Mouse (Mus musculus): ENCODE results near the gene Efl1. TPM values are rescaled to one million over a fixed set of nuclear protein-coding genes. Genes with fewer than 3 reads are reported as not detected.
A peak's percentile ranks its signal among the peaks of the same experiment; 100 is the strongest.

Gene Efl1
- 10.3 and 11.9 TPM in 2 replicates for polyA plus RNA-seq (2012; ENCODE audit: insufficient read depth, insufficient read length, missing spikeins)

DNA sequence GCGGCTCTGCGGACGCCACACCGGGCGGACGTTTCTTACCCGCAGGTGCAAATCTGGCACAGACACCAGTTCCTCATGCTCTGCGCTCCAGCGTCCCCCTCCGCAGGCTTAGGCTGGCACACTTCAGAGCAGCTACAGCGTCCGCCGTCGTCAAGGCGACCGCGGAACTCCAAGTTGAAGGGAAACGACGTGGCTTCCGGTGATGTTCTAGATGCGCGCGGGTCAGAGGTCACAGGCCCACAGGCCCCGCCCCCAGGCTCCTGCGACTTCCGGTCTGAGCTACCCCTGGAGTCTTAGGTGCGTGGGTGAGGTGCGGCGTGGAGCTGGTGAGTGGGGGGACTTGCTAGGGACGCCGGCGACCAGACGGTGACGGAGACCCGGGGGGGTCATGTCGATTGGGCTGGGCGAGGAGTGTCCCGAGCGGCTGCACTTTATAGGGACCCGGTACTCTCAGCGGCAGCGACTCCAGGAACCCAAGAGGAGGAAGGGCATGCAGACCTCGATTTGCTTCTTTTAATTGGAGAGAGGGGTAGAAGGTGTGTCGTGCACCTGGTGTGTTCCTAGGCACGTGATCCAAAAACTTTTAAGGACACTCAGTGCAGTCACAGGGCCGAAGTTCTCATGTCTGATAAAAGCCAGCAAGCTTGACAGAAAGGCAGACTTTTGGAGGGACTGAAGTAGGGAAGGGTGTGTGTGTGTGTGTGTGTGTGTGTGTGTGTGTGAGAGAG is at the start of gene Efl1, which contains the start of gene Saxo2:
Gene Efl1 (plus strand): TSS at position 262 of the 728 bp plus-strand sequence.
Gene Saxo2 (minus strand): TSS at position 176 of the 728 bp plus-strand sequence.
- Histone ChIP-seq H3K4me3 (ENCODE audit: insufficient read depth, low read length) (peak within 1 kb of the TSS; percentile 86), H3K27ac (ENCODE audit: insufficient read depth, low read depth, low read length) (0 out of 2 replicates have a peak within 1 kb of the TSS, but pooled peaks have one; percentile 8), H3K4me1 (ENCODE audit: control insufficient read depth, insufficient read depth, low read length) (peaks cover 10% of the 10 kb centered on the region)
- no peak for TF ChIP-seq CTCF (IDR thresholded peaks at IDR 0.05; ENCODE audit: low read depth, low read length)
- TF ChIP-seq POLR2A (IDR thresholded peaks at IDR 0.05; ENCODE audit: borderline replicate concordance, low read depth, low read length): no peak

DNA sequence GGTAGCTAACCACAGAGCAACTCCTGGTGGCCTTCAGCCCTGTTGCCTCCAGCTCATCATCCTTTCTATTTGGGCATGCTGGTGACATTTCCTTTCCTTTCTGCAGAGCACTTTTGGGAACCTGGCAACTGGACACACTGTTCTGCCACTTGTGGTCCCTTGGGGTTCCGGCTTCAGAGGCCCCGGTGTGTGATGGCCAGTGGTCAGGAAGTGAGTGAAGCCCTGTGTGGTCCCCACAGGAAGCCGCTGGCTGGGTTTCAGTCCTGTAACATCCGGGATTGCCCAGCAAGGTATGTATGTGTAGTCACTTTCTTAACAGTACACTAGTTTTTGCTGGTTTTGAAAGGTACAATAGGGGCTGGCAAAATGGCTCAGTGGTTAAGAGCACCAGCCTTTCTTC is 46.4 kb upstream of the Efl1 start:
- H3K27ac ChIP-seq (ENCODE audit: insufficient read depth, low read depth, low read length): no peak overlapping the region
- H3K4me3 ChIP-seq (ENCODE audit: insufficient read depth, low read length): no peak overlapping the region
- H3K4me1 ChIP-seq (ENCODE audit: control insufficient read depth, insufficient read depth, low read length): no peaks in the 10 kb centered on the region
- TF ChIP-seq CTCF (IDR thresholded peaks at IDR 0.05; ENCODE audit: low read depth, low read length) (no peak), POLR2A (IDR thresholded peaks at IDR 0.05; ENCODE audit: borderline replicate concordance, low read depth, low read length) (no peak)

DNA sequence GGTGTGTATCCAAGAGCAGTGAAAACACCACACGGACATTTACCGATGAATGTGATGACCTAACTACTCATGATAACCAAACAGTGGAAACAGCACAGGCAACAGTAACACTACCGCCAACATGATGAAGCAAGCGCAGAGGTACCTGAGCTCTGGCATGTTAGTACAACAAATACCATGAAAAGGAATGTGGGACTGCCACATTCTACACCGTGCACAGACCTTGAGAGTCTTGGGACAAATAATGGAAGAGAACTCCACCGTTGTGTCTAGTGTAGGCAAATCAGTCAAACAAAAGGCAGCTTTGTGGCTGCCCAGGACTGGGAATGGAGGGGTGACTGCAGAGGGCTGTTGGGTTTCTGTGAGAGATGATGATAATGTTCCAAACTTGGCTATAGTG is 43.0 kb upstream of the Efl1 start:
- TF ChIP-seq POLR2A (IDR thresholded peaks at IDR 0.05; ENCODE audit: borderline replicate concordance, low read depth, low read length) (no peak), CTCF (IDR thresholded peaks at IDR 0.05; ENCODE audit: low read depth, low read length) (no peak)
- H3K27ac ChIP-seq (ENCODE audit: insufficient read depth, low read depth, low read length): no peak overlapping the region
- H3K4me3 ChIP-seq (ENCODE audit: insufficient read depth, low read length): no peak overlapping the region
- H3K4me1 ChIP-seq (ENCODE audit: control insufficient read depth, insufficient read depth, low read length): no peaks in the 10 kb centered on the region

DNA sequence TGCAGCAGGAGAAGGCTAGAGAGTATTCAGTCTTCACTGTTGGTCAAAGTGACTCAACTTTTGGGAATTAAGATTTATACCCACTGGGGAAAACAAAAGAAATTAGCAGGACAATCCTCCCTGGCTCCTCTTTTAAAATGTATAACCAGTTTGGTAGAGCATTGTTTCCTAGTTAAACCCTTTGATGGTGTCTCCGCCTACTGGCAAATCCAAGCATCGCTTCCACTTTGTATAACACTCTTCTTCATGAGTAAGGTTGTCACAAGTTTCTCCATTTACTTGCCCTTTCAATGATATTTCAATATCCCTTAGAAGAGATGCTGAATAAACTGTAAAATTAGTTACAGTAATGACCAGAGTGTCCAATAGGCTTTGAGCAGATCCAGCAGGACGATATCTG is 38.8 kb upstream of the Efl1 start:
- Histone ChIP-seq H3K4me3 (ENCODE audit: insufficient read depth, low read length) (no peak overlapping the region), H3K4me1 (ENCODE audit: control insufficient read depth, insufficient read depth, low read length) (no peaks in the 10 kb centered on the region), H3K27ac (ENCODE audit: insufficient read depth, low read depth, low read length) (no peak overlapping the region)
- TF ChIP-seq POLR2A (IDR thresholded peaks at IDR 0.05; ENCODE audit: borderline replicate concordance, low read depth, low read length): no peak
- no peak for TF ChIP-seq CTCF (IDR thresholded peaks at IDR 0.05; ENCODE audit: low read depth, low read length)

DNA sequence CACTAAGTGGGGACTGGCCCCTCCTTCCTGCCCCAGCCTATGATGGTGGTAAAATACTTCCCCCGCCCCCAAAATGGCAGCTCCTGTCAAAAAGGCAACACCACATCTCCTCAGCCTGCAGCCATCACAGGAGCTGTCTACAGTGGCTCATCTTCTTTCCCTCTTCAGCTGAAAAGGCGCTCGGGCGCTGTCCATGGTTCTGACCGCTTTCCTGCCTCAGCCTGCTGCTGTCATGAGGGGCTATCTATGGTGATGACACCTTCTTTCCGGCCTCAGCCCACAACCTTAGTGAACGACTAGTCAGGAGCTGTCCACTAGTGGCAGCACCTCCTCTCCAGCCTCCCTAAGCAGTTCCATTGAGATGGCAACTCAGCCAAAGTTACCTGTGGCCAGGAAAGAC is 23.1 kb upstream of the Efl1 start:
- TF ChIP-seq CTCF (IDR thresholded peaks at IDR 0.05; ENCODE audit: low read depth, low read length): no peak

DNA sequence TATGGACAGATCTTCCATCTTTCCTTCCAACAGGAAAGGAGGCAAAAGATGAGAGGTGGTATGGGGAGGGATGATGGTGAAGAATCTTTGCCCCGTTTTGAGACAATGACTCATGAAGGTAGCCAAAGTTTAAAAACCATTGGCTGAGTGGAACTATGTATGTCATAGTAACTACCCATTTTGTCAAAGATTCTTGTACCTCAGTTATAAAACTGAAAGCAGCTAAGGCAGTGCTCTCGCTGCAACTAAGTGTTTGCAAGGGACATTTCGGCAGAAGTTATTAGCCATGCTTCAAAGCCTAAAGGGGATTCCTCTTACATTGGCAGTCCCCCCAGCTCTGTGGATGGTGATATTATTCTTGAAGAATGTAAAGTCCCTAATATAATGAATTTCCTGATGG is 1.2 kb upstream of the Efl1 start:
- no peak overlapping the region for H3K4me3 ChIP-seq (ENCODE audit: insufficient read depth, low read length)
- TF ChIP-seq POLR2A (IDR thresholded peaks at IDR 0.05; ENCODE audit: borderline replicate concordance, low read depth, low read length): no peak
- no peak overlapping the region for H3K27ac ChIP-seq (ENCODE audit: insufficient read depth, low read depth, low read length)
- peaks cover 9% of the 10 kb centered on the region for H3K4me1 ChIP-seq (ENCODE audit: control insufficient read depth, insufficient read depth, low read length)

More for the DNA sequence above, 23.1 kb upstream of the Efl1 start:
- Histone ChIP-seq H3K27ac (ENCODE audit: insufficient read depth, low read depth, low read length) (no peak overlapping the region), H3K4me3 (ENCODE audit: insufficient read depth, low read length) (no peak overlapping the region), H3K4me1 (ENCODE audit: control insufficient read depth, insufficient read depth, low read length) (no peaks in the 10 kb centered on the region)

DNA sequence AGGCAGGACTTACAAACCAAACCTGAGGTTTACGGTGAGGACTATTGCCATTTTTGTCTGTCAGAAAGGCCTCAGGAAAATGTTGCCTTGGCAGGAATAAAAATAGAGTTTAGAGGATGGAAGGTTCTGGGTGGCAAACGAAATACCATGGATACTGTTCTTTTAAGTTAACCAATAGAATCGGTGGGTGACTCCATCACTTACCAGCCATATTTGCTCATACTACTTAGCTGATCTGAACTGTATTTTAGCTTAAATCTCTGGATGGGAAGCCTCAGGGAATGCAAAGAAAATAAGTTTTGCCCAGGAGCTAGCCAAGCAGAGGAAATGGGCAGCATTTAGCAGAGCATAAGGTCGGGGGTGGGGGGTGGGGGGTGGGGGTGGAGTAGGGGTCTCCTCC is 505 bp upstream of the Efl1 start:
- TF ChIP-seq CTCF (IDR thresholded peaks at IDR 0.05; ENCODE audit: low read depth, low read length): no peak
- no peak for TF ChIP-seq POLR2A (IDR thresholded peaks at IDR 0.05; ENCODE audit: borderline replicate concordance, low read depth, low read length)
- H3K4me3 ChIP-seq (ENCODE audit: insufficient read depth, low read length): peak overlapping the region; percentile 86
- H3K4me1 ChIP-seq (ENCODE audit: control insufficient read depth, insufficient read depth, low read length): peaks cover 10% of the 10 kb centered on the region
- H3K27ac ChIP-seq (ENCODE audit: insufficient read depth, low read depth, low read length): no peak overlapping the region

DNA sequence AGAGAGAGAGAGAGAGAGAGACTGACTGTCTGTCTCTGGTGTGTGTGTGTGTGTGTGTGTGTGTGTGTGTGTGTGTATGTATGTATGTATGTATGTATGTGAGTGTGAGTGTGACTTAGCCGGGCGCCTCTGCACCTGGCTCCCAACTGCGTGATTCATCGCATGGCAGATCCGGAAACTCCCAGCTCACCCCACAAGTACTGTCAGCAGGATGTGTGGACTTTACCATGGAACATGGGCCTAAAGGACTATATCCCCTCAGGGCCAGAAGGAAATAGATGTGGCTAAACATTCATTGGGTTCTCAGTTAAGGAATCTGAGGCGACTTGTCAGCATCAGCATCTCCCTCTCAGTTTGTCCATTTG is 649 bp downstream of the Efl1 start:
- peak overlapping the region; percentile 86 for H3K4me3 ChIP-seq (ENCODE audit: insufficient read depth, low read length)
- no peak overlapping the region for H3K27ac ChIP-seq (ENCODE audit: insufficient read depth, low read depth, low read length)
- TF ChIP-seq POLR2A (IDR thresholded peaks at IDR 0.05; ENCODE audit: borderline replicate concordance, low read depth, low read length) (no peak), CTCF (IDR thresholded peaks at IDR 0.05; ENCODE audit: low read depth, low read length) (no peak)
- peaks cover 10% of the 10 kb centered on the region for H3K4me1 ChIP-seq (ENCODE audit: control insufficient read depth, insufficient read depth, low read length)

DNA sequence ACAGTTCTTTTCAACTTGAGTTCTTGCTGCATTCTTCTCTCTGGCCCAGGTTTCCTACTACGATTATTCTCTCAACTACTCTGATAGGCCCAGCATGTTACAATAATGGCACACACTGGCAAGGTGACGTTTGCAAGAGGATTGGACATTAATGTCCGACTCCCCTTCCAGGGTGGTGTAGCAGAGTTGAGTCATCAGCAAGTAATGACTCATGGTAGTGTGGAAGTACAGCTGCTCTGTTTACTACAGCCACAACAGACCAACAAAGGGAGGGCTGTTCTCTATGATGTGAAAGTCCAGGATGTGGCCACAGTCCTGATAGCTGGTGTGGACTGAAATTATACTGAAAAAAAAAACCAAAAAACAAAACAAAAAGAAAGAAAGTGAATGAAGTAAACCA is 16.2 kb downstream of the Efl1 start:
- Histone ChIP-seq H3K4me3 (ENCODE audit: insufficient read depth, low read length) (no peak overlapping the region), H3K27ac (ENCODE audit: insufficient read depth, low read depth, low read length) (no peak overlapping the region), H3K4me1 (ENCODE audit: control insufficient read depth, insufficient read depth, low read length) (peaks cover 30% of the 10 kb centered on the region)
- TF ChIP-seq CTCF (IDR thresholded peaks at IDR 0.05; ENCODE audit: low read depth, low read length) (no peak), POLR2A (IDR thresholded peaks at IDR 0.05; ENCODE audit: borderline replicate concordance, low read depth, low read length) (no peak)

DNA sequence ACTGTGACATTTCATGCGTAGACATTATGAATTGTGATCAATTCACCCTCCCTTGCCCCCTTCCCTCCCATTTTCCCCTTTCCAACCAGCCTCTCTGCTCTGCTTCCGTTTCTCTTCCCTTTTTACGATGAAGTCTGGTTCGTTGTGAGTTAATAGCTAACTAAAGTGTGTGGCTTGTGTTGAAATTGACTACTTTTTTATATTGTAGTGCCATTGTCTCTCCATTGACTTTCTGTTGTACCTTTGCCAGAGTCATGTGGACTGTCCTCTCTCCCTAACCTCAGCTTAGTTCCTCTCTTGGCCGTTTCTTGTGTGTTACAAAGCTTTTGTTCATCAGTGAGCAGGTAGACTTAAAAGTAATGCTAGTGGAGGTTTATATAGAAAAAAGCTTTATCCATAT is 27.6 kb downstream of the Efl1 start:
- no peak overlapping the region for H3K4me3 ChIP-seq (ENCODE audit: insufficient read depth, low read length)
- no peak for TF ChIP-seq POLR2A (IDR thresholded peaks at IDR 0.05; ENCODE audit: borderline replicate concordance, low read depth, low read length)
- no peak for TF ChIP-seq CTCF (IDR thresholded peaks at IDR 0.05; ENCODE audit: low read depth, low read length)
- no peak overlapping the region for H3K27ac ChIP-seq (ENCODE audit: insufficient read depth, low read depth, low read length)
- no peaks in the 10 kb centered on the region for H3K4me1 ChIP-seq (ENCODE audit: control insufficient read depth, insufficient read depth, low read length)

Data from bone marrow macrophage, adult 2 months (primary cell).